In the genomic region with DNA sequence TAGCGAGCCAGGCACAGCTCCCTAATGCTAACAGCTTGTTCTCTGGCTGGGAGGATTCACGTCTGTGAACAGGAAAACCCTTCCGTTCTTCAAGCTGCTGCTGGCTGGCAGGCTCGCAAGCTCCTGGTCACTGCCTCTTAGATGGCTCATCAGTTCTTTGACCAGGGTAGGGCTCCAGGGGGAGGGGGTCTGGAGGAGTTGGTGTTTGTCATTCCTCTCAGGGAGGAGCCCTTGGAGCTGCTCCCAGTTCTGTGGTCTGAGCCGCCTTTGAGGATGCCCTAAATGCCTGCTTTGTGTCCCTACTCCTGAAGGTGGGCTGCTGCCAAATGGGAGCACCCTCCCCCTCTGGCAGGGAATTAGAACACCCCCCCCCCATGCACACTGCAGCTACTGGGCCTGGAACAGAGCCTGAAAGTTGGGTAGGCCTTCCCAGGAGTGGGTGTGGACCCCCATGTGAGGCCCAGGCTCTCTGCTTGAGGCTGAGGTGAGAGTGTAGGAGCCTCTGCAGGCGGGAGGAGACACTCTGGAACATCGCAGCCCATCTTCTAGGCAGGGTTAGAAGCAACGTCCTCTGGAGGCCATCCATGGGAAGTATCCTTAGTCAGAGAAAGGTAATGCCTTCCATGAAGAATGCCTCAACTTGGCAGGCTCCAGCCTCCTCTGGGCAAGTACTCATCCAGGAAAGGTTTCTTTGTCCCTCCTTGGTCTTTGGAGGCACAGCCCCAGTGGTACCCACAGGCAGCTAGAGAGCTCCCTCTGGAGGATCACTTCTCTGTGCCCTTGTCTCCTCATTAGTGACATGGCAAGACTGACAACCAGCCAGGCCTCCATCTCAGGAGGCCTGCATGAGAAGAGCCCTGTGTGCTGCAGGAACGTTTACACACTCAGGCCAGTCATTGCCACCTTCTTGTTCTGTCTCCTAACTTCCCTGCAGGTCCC, we compare ENCODE assay signal across 8 mouse cellular contexts. TPM values are rescaled to one million over a fixed set of nuclear protein-coding genes. Genes with fewer than 3 reads are reported as not detected.
DNase-seq lines count a peak whose midpoint lies in the region; ATAC-seq and TF ChIP-seq lines count a peak whose summit lies in the region.

No protein-coding gene starts in this region.

- TF ChIP-seq CTCF in kidney, adult 2 months (conservative IDR thresholded peaks at IDR 0.05; ENCODE audit: insufficient read depth, insufficient read length, low read depth, low read length), result peak; percentile 28; the same call in 1 of the 2 replicates

- no peak overlapping the region for H3K27ac ChIP-seq in kidney, adult 2 months (ENCODE audit: insufficient read depth, low read depth, low read length)
- H3K27ac ChIP-seq in neural tube, embryonic 14.5 days (ENCODE audit: low read depth, low read length), result 0 out of 2 replicates have a peak overlapping the region, but pooled peaks have one; percentile 34

- no peak for DNase-seq in kidney, adult 2 months
- DNase-seq in kidney, postnatal 36 days, result no peak
- peak; percentile 40 to 92 for DNase-seq in left cerebral cortex, adult 8-10 months (ENCODE audit: low spot score in 2 of 2)
- DNase-seq in c-Kit-positive CD71-positive TER-119-positive erythroid progenitor cells, embryonic 14.5 days (ENCODE audit: low spot score), result no peak
- no peak for DNase-seq in kidney, adult 18-20 months
- DNase-seq in adrenal gland, postnatal 14 days, result no peak

- H3K36me3 ChIP-seq in kidney, adult 2 months (ENCODE audit: control insufficient read depth, insufficient read depth, low read length), result no peaks in the 10 kb centered on the region
- H3K36me3 ChIP-seq in neural tube, embryonic 14.5 days (ENCODE audit: control insufficient read depth, insufficient read depth, low read length), result no peaks in the 10 kb centered on the region

- peak; percentile 63 for ATAC-seq in frontal cortex, adult (ENCODE audit: low TSS enrichment)
- ATAC-seq in neural tube, embryonic 14.5 days (ENCODE audit: low read depth), result peak; percentile 81

- no peak for TF ChIP-seq POLR2A in kidney, adult 2 months (IDR thresholded peaks at IDR 0.05; ENCODE audit: low read depth, low read length)

- no peaks in the 10 kb centered on the region for H3K4me1 ChIP-seq in kidney, adult 2 months (ENCODE audit: control insufficient read depth, insufficient read depth, low read length)
- H3K4me1 ChIP-seq in neural tube, embryonic 14.5 days (ENCODE audit: control insufficient read depth, insufficient read depth, low read length), result peaks cover 27% of the 10 kb centered on the region

- no peaks in the 10 kb centered on the region for H3K9me3 ChIP-seq in neural tube, embryonic 14.5 days (ENCODE audit: control insufficient read depth, low read length)

- H3K4me3 ChIP-seq in kidney, adult 2 months (ENCODE audit: insufficient read depth, low read depth, low read length), result no peak overlapping the region
- no peak overlapping the region for H3K4me3 ChIP-seq in neural tube, embryonic 14.5 days (ENCODE audit: low read depth, low read length)

- no peak overlapping the region for H3K9ac ChIP-seq in neural tube, embryonic 14.5 days (replicated peaks; ENCODE audit: low read depth, low read length)

- WGBS in kidney, adult 2 months, result 73% methylated on average over 9 of the region's 9 CpGs
- WGBS in neural tube, embryonic 14.5 days, result 64% methylated on average over 9 of the region's 9 CpGs

- H3K27me3 ChIP-seq in kidney, adult 2 months (replicated peaks; ENCODE audit: control insufficient read depth, insufficient read depth, low read length), result no peaks in the 10 kb centered on the region
- H3K27me3 ChIP-seq in neural tube, embryonic 14.5 days (ENCODE audit: control insufficient read depth, insufficient read depth, low read length), result no peaks in the 10 kb centered on the region

- no peak overlapping the region for H3K4me2 ChIP-seq in neural tube, embryonic 14.5 days (ENCODE audit: low read depth, low read length)

RNA-seq across cellular contexts. Expression of gene Enho, which starts 24.2 kb away (rescaled TPM):
- polyA plus RNA-seq in kidney, adult 2 months (2012; rRNA removed), result 9.3 and 9.9 TPM in 2 replicates
- 10 to 100 TPM; 55.3 to 62.7 (median 59.3) TPM for total RNA-seq in left cerebral cortex, adult 8-10 months (2022)
- polyA plus RNA-seq in neural tube, embryonic 14.5 days (2014; fragmentation: Nextera tagmentation; extraction: Ambion mirVana), result 109 and 134 TPM in 2 replicates
- total RNA-seq in adrenal gland, postnatal 14 days (2021), result 3.5 and 6.9 TPM in 2 replicates

RNA-seq across cellular contexts. Expression of gene Dnaic1, which starts 46.4 kb away (rescaled TPM):
- polyA plus RNA-seq in kidney, adult 2 months (2012; rRNA removed), result 0.83 and 0.92 TPM in 2 replicates
- total RNA-seq in left cerebral cortex, adult 8-10 months (2022), result 10 to 100 TPM in 1 of 4 experiments, 1 to 10 TPM in 3; 7.7 to 11.7 (median 9.6) TPM
- 1.7 and 1.9 TPM in 2 replicates for polyA plus RNA-seq in neural tube, embryonic 14.5 days (2014; fragmentation: Nextera tagmentation; extraction: Ambion mirVana)
- 0.34 and 2.2 TPM in 2 replicates for total RNA-seq in adrenal gland, postnatal 14 days (2021)

RNA-seq across cellular contexts. Expression of gene Fam219a, which starts 46.6 kb away (rescaled TPM):
- polyA plus RNA-seq in kidney, adult 2 months (2012; rRNA removed), result 16.4 and 18.4 TPM in 2 replicates
- total RNA-seq in left cerebral cortex, adult 8-10 months (2022), result 100 to 1,000 TPM; 201 to 205 (median 202) TPM
- 18.8 and 23.5 TPM in 2 replicates for polyA plus RNA-seq in neural tube, embryonic 14.5 days (2014; fragmentation: Nextera tagmentation; extraction: Ambion mirVana)
- 18.1 and 18.2 TPM in 2 replicates for total RNA-seq in adrenal gland, postnatal 14 days (2021)

Comparison
In these comparisons a context has a peak if more than half of its experiments do, and no peak if none do; other contexts are left out.
1. DNase-seq: peak in left cerebral cortex, adult 8-10 months (2 of 2); none in kidney, adult 2 months (single experiment), kidney, postnatal 36 days (0 of 2), c-Kit-positive CD71-positive TER-119-positive erythroid progenitor cells, embryonic 14.5 days (single experiment), kidney, adult 18-20 months (single experiment) and adrenal gland, postnatal 14 days (single experiment).
2. RNA of gene Fam219a, which starts 46.6 kb away (total RNA-seq): 201 to 205 TPM in left cerebral cortex, adult 8-10 months; 18.1 to 18.2 TPM in adrenal gland, postnatal 14 days; every median in the first group is over 10 times any median in the second.